In genomic region chr4:140915235-140915634, GRCm38 (mm10) we compare ENCODE assay signal across 15 mouse cellular contexts. TPM values are rescaled to one million over a fixed set of nuclear protein-coding genes. Genes with fewer than 3 reads are reported as not detected.
A peak's percentile ranks its signal among the peaks of the same experiment; 100 is the strongest.
DNase-seq lines count a peak whose midpoint lies in the region; ATAC-seq and TF ChIP-seq lines count a peak whose summit lies in the region.
"Had no signal": no experiment of that assay in that cellular context is flagged by ENCODE, and none has a peak within 500 bp of the region (broad histone marks: within the 10 kb centered on the region; RNA-seq: fewer than 3 reads in every experiment).

No protein-coding gene starts in this region.

- 78% methylated on average over 3 of the region's 3 CpGs for WGBS in liver, embryonic 12.5 days (ENCODE audit: insufficient replicate concordance)
- WGBS in embryonic facial prominence, embryonic 10.5 days = 68% methylated on average over 3 of the region's 3 CpGs

- TF ChIP-seq CTCF in brain, embryonic 14.5 days (IDR thresholded peaks at IDR 0.05; ENCODE audit: borderline replicate concordance, extremely low read depth, insufficient read depth, insufficient read length) = no peak

- no peak overlapping the region for H3K27ac ChIP-seq in liver, embryonic 12.5 days
- peak overlapping the region; percentile 66; the same call in 1 of the 2 replicates for H3K27ac ChIP-seq in embryonic facial prominence, embryonic 10.5 days (replicated peaks)
- H3K27ac ChIP-seq: liver, embryonic 15.5 days had no signal

- no peak overlapping the region for H3K9ac ChIP-seq in liver, embryonic 12.5 days
- H3K9ac ChIP-seq: liver, embryonic 15.5 days had no signal

- H3K9me3 ChIP-seq in liver, embryonic 12.5 days (replicated peaks) = no peaks in the 10 kb centered on the region
- no peaks in the 10 kb centered on the region for H3K9me3 ChIP-seq in embryonic facial prominence, embryonic 10.5 days
- H3K9me3 ChIP-seq: G1E; liver, embryonic 15.5 days had no signal

- no peaks in the 10 kb centered on the region for H3K36me3 ChIP-seq in liver, embryonic 12.5 days
- no peaks in the 10 kb centered on the region for H3K36me3 ChIP-seq in embryonic facial prominence, embryonic 10.5 days (replicated peaks)
- H3K36me3 ChIP-seq: G1E; liver, embryonic 15.5 days had no signal

- peak; percentile 26 to 40 for DNase-seq in heart, postnatal 10 days
- no peak for DNase-seq in heart, postnatal 25 days (ENCODE audit: low spot score)
- peak; percentile 2 for DNase-seq in liver
- peak; percentile 24 for DNase-seq in brain, embryonic 14.5 days (ENCODE audit: low read depth)
- no peak for DNase-seq in embryonic facial prominence, embryonic 10.5 days (ENCODE audit: low spot score)
- DNase-seq in lung, adult 18-20 months = no peak
- DNase-seq: adrenal gland, adult 2 months; cerebellum, adult 9-10 months; heart, adult 18-20 months; kidney, postnatal 36 days; right cerebral cortex, postnatal 14 days had no signal

- ATAC-seq in liver, embryonic 12.5 days = no peak
- ATAC-seq: inflammation-experienced regulatory T-cells, adult 6 months had no signal

- H3K4me2 ChIP-seq in liver, embryonic 12.5 days = no peak overlapping the region
- H3K4me2 ChIP-seq: liver, embryonic 15.5 days had no signal

- peaks cover 21% of the 10 kb centered on the region for H3K4me1 ChIP-seq in liver, embryonic 12.5 days
- H3K4me1 ChIP-seq in embryonic facial prominence, embryonic 10.5 days = peaks cover 28% of the 10 kb centered on the region

- no peak overlapping the region for H3K4me3 ChIP-seq in liver, embryonic 12.5 days
- no peak overlapping the region for H3K4me3 ChIP-seq in embryonic facial prominence, embryonic 10.5 days
- H3K4me3 ChIP-seq: liver, embryonic 15.5 days had no signal

- H3K27me3 ChIP-seq in liver, embryonic 12.5 days (replicated peaks) = peaks cover 23% of the 10 kb centered on the region
- H3K27me3 ChIP-seq in embryonic facial prominence, embryonic 10.5 days (replicated peaks; ENCODE audit: low read depth, poor library complexity, severe bottlenecking) = 0 out of 2 replicates have a peak, but pooled peaks cover 7% of the 10 kb centered on the region

- TF ChIP-seq POLR2A in brain, embryonic 14.5 days (IDR thresholded peaks at IDR 0.05; ENCODE audit: borderline replicate concordance, extremely low read depth, insufficient read depth, insufficient read length, poor library complexity, severe bottlenecking) = no peak

- intact Hi-C loops in heart, postnatal 10 days (cut with DNase I) = no loop called here
- intact Hi-C loops in heart, postnatal 25 days (cut with DNase I) = no loop called here

RNA-seq across cellular contexts. Expression of gene Padi2, which starts 9.1 kb away (rescaled TPM):
- total RNA-seq in heart, postnatal 10 days (2021) = 1 to 10 TPM in 1 of 2 experiments, under 1 TPM in 1; 0.65 to 1.1 TPM
- total RNA-seq in heart, postnatal 25 days (2021) = under 1 TPM; 0.42 to 0.81 TPM
- 2.5 and 3.7 TPM in 2 replicates for polyA plus RNA-seq in liver, embryonic 12.5 days (2016; fragmentation: Nextera tagmentation; extraction: Ambion mirVana)
- 0.43 and 0.67 TPM in 2 replicates for polyA plus RNA-seq in brain, embryonic 14.5 days (2012; rRNA removed)
- polyA plus RNA-seq in embryonic facial prominence, embryonic 10.5 days (2016; fragmentation: Nextera tagmentation; extraction: Ambion mirVana) = 0.97 and 1.6 TPM in 2 replicates

RNA-seq across cellular contexts. Expression of gene Sdhb, which starts 45.8 kb away (rescaled TPM):
- total RNA-seq in heart, postnatal 10 days (2021) = 100 to 1,000 TPM; 725 to 746 TPM
- total RNA-seq in heart, postnatal 25 days (2021) = 1,000 to 10,000 TPM; 1,213 to 1,269 TPM
- polyA plus RNA-seq in liver, embryonic 12.5 days (2016; fragmentation: Nextera tagmentation; extraction: Ambion mirVana) = 241 and 248 TPM in 2 replicates
- 213 and 233 TPM in 2 replicates for polyA plus RNA-seq in brain, embryonic 14.5 days (2012; rRNA removed)
- polyA plus RNA-seq in embryonic facial prominence, embryonic 10.5 days (2016; fragmentation: Nextera tagmentation; extraction: Ambion mirVana) = 432 and 438 TPM in 2 replicates

Comparison
In these comparisons a context has a peak if more than half of its experiments do, and no peak if none do; other contexts are left out.
1. DNase-seq: peak in heart, postnatal 10 days (2 of 2), liver (single experiment) and brain, embryonic 14.5 days (single experiment); none in heart, postnatal 25 days (single experiment), embryonic facial prominence, embryonic 10.5 days (single experiment) and lung, adult 18-20 months (0 of 2).